Mouse (Mus musculus) olfactory bulb, adult 2 months (tissue): ENCODE measurements around the gene Med13l.

Source experiments
- CTCF ChIP-seq: fragments of 200-500 bp; IDR thresholded peaks from 2 replicates; pipeline ENCODE4 v1.5.1; 2012; ENCODE audit warnings: low read depth, mild to moderate bottlenecking, low read length, moderate library complexity; ENCODE audit not compliant: insufficient read depth
- POLR2A ChIP-seq: fragments of 200-500 bp; IDR thresholded peaks from 2 replicates; pipeline ENCODE4 v1.6.1; 2012; ENCODE audit warnings: mild to moderate bottlenecking, low read depth, low read length, moderate library complexity; ENCODE audit not compliant: insufficient read depth

GRCm38 (mm10) chr5:118732221-118732620 is 171.7 kb downstream of the Med13l start:
- TF ChIP-seq POLR2A (no peak), CTCF (no peak)
